In the genomic region with DNA sequence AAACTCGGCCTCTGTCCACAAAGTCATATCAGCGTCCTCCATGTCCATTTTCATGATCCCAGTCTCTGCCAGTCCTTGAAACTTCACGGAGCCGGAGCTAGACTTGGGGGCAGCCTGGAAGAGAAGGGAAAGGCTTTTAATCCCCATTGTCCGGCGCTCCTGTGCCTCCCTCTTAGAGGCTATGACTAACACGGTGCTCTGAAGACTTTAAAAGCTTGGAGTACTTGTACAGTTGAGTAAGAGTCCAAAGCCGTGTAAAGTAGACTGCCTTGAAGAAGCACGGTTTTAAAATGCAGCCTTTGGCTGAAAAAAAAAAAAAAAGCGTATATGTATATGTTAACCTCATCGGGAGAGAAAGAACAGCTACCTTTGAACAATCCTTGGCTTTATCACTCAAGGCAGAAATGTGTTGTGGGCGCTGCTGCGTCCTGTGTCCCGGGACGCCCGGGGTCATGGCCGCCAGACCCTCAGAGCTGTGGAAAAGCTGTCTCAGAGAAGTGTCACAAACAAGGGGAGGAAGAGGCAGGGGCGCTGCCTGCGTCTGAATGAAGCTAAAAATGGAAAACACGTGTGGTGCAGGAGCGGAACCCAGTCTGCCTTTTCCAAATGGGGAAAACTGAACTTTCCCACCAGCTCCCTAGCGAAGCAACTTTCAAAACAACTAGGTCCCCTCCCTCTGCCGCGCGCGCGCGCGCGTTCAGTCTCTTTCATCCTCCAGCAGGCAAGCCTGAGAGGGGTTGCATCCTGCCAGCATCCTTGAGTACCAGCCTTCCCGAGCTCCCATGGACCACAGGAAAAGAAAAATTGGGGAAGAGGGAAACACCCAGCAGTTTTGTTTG, we compare ENCODE assay signal across 8 mouse cellular contexts.
A peak's percentile ranks its signal among the peaks of the same experiment; 100 is the strongest.
DNase-seq lines count a peak whose midpoint lies in the region; ATAC-seq and TF ChIP-seq lines count a peak whose summit lies in the region.

No protein-coding gene starts in this region.

- peaks cover 48% of the 10 kb centered on the region for H3K27me3 ChIP-seq in forebrain, embryonic 15.5 days
- H3K27me3 ChIP-seq in hindbrain, postnatal 0 days (ENCODE audit: insufficient read depth, low read length) = 0 out of 2 replicates have a peak, but pooled peaks cover 10% of the 10 kb centered on the region
- peaks cover 29% of the 10 kb centered on the region for H3K27me3 ChIP-seq in liver, embryonic 16.5 days (ENCODE audit: control insufficient read depth, insufficient read depth, low read depth, low read length)

- ATAC-seq in forebrain, embryonic 15.5 days (replicated peaks) = no peak
- ATAC-seq in hindbrain, postnatal 0 days = no peak
- no peak for ATAC-seq in liver, embryonic 16.5 days (ENCODE audit: low read depth)

- TF ChIP-seq CTCF in hindbrain, postnatal 0 days (IDR thresholded peaks at IDR 0.05; ENCODE audit: low read depth) = no peak

- H3K9me3 ChIP-seq in forebrain, embryonic 15.5 days = no peaks in the 10 kb centered on the region
- no peaks in the 10 kb centered on the region for H3K9me3 ChIP-seq in hindbrain, postnatal 0 days (ENCODE audit: low read length)
- no peaks in the 10 kb centered on the region for H3K9me3 ChIP-seq in liver, embryonic 16.5 days (replicated peaks; ENCODE audit: control insufficient read depth, low read length)

- DNase-seq in B cell, adult 2 months = peak; percentile 16 to 25
- peak; percentile 45 for DNase-seq in NIH3T3 (ENCODE audit: low read depth)
- DNase-seq in hindbrain, postnatal 0 days (ENCODE audit: low spot score) = peak; percentile 36
- peak; percentile 59 for DNase-seq in retina, postnatal 1 day
- no peak for DNase-seq in frontal cortex, adult 2 months (ENCODE audit: extremely low spot score in 1 of 2, low spot score in 1 of 2)
- no peak for DNase-seq in urinary bladder, postnatal 4 days (ENCODE audit: low spot score in 2 of 2)

- H3K4me2 ChIP-seq in forebrain, embryonic 15.5 days (replicated peaks) = peak overlapping the region; percentile 99
- peak overlapping the region; percentile 98 for H3K4me2 ChIP-seq in hindbrain, postnatal 0 days (ENCODE audit: low read depth, low read length)
- H3K4me2 ChIP-seq in liver, embryonic 16.5 days (ENCODE audit: low read depth, low read length) = peak overlapping the region; percentile 72

- WGBS in forebrain, embryonic 15.5 days = 1% methylated on average over 31 of the region's 31 CpGs
- 3% methylated on average over 31 of the region's 31 CpGs for WGBS in hindbrain, postnatal 0 days
- WGBS in liver, embryonic 16.5 days (ENCODE audit: insufficient replicate concordance) = 4% methylated on average over 31 of the region's 31 CpGs

- H3K9ac ChIP-seq in forebrain, embryonic 15.5 days (replicated peaks) = no peak overlapping the region
- H3K9ac ChIP-seq in hindbrain, postnatal 0 days (replicated peaks; ENCODE audit: low read length) = no peak overlapping the region
- H3K9ac ChIP-seq in liver, embryonic 16.5 days (ENCODE audit: low read depth, low read length) = no peak overlapping the region; the same call in 1 of the 2 replicates

- H3K27ac ChIP-seq in forebrain, embryonic 15.5 days (replicated peaks) = no peak overlapping the region
- H3K27ac ChIP-seq in hindbrain, postnatal 0 days = no peak overlapping the region
- H3K27ac ChIP-seq in liver, embryonic 16.5 days (ENCODE audit: low read length) = no peak overlapping the region

- peaks cover 34% of the 10 kb centered on the region for H3K4me1 ChIP-seq in forebrain, embryonic 15.5 days
- no peaks in the 10 kb centered on the region for H3K4me1 ChIP-seq in hindbrain, postnatal 0 days (ENCODE audit: insufficient read depth, low read length)
- H3K4me1 ChIP-seq in liver, embryonic 16.5 days (ENCODE audit: control insufficient read depth, low read depth, low read length) = peaks cover 7% of the 10 kb centered on the region; the same call in 1 of the 2 replicates

- no peaks in the 10 kb centered on the region for H3K36me3 ChIP-seq in forebrain, embryonic 15.5 days
- no peaks in the 10 kb centered on the region for H3K36me3 ChIP-seq in hindbrain, postnatal 0 days (ENCODE audit: insufficient read depth, low read length)
- no peaks in the 10 kb centered on the region for H3K36me3 ChIP-seq in liver, embryonic 16.5 days (ENCODE audit: control insufficient read depth, insufficient read depth)

- peak overlapping the region; percentile 47 for H3K4me3 ChIP-seq in forebrain, embryonic 15.5 days
- peak overlapping the region; percentile 63 for H3K4me3 ChIP-seq in hindbrain, postnatal 0 days (ENCODE audit: low read length)
- peak overlapping the region; percentile 60 for H3K4me3 ChIP-seq in liver, embryonic 16.5 days (ENCODE audit: low read depth, low read length)

Comparison
In these comparisons a context has a peak if more than half of its experiments do, and no peak if none do; other contexts are left out.
1. DNase-seq: peak in B cell, adult 2 months (2 of 2), NIH3T3 (single experiment), hindbrain, postnatal 0 days (single experiment) and retina, postnatal 1 day (single experiment); none in frontal cortex, adult 2 months (0 of 2) and urinary bladder, postnatal 4 days (0 of 2).
2. Peak in every context shown above with its lines, with median percentiles within 50 percentile points of each other: H3K4me2 ChIP-seq and H3K4me3 ChIP-seq.